Mouse (Mus musculus) layer of hippocampus, postnatal 14 days (tissue): ENCODE measurements around the gene P2ry13. TPM values are rescaled to one million over a fixed set of nuclear protein-coding genes. Genes with fewer than 3 reads are reported as not detected.

Experiments used
- DNase-seq, 2 experiments: peaks; one replicate each; pipeline ENCODE4 v3.0.0; 2021 to 2022; ENCODE audit warnings: low spot score in 2 of 2, mixed read lengths in 1 of 2
- long read RNA-seq, 2 experiments: library from polyadenylated mRNA; stranded (forward); transcript quantifications; one replicate each; pipeline ENCODE4 v2.0.0; 2021
- total RNA-seq, 2 experiments: library from RNA; stranded (reverse); gene quantifications; 2 replicates each; pipeline ENCODE4 v1.2.3; 2021

Gene P2ry13
- total RNA-seq, result 10 to 100 TPM; 11.4 to 11.5 TPM
- long read RNA-seq, experiment 1, partial matches to known transcripts, result 0 of 4 reads
- long read RNA-seq, experiment 1, other reads (novel, unspliced or antisense), result 0 of 4 reads
- long read RNA-seq, experiment 2, transcript P2ry13-201 (2 exons, 2,528 nt), result major isoform, 9 of 10 reads
- long read RNA-seq, experiment 2, partial matches to known transcripts, result 1 of 10 reads
- long read RNA-seq, experiment 2, other reads (novel, unspliced or antisense), result 0 of 10 reads

DNA sequence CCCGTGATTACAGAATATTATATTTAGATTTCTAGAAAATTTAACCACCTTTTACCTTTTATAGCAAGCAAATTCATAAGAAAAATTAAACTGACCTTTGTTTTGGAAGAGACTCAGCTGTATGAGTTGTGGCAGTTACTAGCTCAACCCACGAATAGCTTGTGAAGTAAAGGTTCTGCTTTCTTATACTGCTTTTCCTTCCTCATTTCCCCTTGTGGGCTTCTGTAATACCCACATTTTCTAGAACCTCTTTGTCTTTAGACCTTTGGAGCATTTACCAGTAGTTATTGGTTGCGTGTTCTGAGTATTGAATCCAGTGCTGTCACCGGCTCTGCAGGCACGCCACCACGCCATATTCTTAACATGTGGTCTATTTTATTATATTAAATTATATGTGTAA lies at the start of gene P2ry13:
Gene P2ry13 (minus strand): TSS at position 156 of the 400 bp plus-strand sequence.
- DNase-seq, result no peak

DNA sequence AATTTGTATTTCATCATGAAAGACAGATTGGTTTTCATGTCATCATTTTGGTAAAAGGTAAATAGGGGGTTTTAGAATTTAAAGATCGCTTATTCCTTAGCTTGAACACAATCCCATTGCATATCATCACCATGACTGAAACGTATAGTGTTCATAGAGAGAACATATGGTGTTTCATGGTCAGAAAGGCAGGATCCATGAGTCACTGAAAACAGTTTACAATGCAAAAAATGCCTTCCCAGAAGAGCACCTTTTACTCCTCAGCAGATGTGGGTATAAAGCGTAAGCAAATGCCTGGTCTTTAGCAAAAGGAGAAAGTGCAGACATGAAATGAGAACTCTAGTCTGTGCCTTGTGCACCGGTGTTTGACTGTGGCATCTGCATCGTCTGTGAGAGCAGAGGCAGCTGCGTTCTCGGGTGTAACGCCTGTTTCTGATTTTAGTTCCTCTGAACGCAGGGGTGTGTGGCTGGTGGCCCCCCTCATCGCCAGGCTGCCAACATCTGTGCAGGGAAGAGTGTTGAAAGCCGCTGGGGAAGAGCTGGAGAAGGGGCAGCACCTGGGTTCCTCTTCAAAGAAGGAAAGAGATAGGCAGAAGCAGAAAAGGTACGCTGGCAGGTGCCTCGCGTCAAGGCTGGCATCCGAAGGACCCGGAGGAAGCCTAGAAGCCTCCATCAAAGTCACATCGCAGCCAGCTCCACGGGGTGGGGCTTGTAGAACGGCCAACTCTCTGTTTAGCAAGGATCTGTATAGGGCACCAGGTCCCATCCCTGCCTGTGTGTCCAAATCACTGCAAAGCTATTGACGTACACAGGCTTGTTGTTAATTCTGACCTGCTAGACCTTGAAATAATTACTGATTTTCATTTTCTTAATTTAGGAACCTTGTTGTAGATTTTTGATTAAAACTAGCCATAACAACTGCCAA lies 47.3 kb upstream of the P2ry13 start:
- DNase-seq, result no peak

DNA sequence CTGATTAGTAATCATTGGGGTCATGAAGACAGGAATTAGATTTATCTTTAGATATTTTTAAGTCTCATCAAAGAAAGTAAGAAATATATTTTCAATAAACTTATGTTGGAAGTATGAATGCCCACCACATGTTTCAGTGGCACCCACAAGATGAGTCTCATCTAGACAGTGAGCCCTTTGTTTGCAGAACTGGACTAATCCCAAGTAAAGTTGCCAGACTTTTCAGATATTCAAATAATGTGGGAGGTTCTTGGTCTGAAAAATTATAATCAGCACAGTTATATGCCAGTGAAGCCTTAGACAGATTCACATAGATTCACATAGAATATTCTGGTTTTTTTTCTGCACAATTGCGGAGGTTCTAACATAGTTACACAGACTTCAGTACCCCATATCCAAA lies 39.8 kb upstream of the P2ry13 start:
- DNase-seq, result no peak

DNA sequence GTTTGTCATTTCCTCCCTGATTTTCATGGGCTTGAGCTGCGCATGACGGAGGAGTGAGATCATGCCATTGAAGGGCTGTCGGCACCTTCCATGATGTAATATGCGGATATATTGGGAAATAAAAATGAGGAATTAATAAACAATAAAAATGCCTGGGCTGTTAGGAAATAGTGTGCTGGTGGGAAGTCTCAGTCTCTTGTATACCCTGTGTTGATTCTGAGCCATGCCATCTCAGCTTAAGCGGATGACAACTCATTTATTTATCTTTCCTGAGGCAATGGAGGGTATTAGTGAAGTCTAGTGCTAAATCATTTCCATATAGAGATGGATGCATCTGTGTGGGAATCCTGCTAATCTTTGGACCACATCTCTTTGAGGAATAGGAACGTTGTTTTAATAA lies 37.3 kb upstream of the P2ry13 start:
- DNase-seq, result no peak

DNA sequence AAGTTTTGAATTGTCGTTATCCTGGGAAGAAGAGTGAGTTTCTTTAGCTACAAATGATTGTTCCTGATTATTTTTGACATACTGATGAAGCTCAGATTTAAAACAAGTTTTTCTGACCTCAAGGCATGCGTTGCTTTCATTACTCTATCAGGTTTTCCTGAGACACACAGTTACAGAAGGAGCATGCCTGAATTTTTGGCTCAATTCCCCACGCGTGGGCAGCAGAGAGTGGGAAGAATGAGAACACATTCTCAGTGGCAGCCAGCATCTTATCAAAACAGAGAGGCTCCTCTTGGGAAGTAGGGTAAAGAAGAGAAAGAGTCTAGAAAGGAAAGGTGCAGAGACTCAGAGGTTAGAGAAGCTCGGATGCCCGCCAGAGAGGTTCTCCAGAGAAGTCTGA lies 32.7 kb upstream of the P2ry13 start:
- DNase-seq, result peak in 1 of 2 experiments; percentile 67

DNA sequence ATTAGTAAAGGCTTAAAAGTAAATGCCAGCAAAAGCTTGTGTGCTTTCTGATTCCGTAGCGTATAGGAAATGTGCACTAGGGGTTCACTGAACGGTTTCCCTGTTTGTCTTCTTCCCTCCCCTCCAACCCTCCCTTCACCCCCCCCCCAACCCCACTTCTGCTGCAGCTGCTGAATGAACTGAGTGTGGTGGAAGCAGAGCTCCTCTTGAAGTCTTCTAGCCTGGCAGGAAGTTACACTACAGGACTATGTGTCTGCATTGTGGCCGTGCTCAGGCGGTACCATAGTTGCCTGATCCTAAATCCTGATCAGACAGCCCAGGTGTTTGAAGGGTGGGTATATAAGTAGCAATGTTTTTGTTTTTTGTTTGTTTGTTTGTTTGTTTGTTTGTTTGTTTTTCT lies 24.2 kb upstream of the P2ry13 start:
- no peak for DNase-seq

DNA sequence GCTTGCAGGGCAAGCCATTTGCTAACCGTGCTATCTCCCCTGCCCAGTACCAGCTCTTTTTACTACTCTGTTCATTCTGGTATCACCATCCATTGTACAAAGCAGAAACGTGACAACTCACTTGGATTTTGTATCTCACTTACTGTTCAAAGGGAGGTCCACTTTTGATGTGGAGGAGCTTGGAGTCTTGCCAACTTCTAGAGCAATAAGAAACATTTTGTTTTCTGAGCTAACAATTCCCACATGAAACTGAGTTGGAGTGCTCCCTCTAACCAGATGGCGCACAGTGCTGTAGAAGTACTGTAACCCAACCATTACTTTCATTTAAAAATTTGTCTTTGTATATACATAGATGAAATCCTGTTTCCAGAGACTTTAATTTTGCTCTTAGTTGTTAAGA lies 20.2 kb upstream of the P2ry13 start:
- DNase-seq, result peak in 1 of 2 experiments; percentile 45

DNA sequence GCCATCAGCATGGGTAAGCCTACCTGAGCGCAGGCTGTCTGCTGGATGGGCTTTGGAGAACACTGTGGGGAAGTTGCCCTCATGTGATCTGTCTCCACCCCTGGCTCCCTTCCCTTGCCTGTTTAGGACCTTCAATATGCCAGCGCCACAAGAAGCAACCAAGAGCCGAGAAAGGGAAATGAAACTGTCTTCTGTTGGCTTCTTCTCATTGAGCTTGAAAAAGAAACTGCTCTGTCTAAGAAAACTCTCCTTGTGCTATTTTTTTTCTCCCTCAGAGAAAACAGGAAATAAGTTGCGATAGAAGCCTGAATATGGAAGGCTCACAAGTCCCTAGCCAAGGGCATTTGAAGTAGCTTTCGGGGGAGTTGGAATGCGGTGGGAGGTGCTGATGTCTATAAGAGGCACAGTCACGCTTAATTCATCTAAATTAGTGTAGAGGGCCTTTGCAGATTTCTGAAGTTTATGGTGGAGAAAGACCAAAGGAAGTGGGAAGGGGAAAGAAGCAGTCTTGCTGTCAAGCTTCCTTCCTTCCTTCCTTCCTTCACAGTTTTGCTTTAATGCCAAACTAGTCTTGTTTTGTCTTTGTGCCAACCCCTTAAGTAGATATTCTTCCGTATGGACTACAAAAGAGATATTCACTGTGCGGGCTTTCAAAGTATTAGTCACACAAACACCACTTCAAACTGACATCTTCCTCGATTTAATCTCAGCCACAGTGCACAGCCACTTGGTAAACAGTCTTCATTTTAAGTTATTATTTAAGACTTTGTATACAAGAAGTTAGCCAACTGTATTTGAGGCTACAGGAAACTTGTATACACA lies 18.3 kb upstream of the P2ry13 start:
- peak in 1 of 2 experiments; percentile 40 for DNase-seq

DNA sequence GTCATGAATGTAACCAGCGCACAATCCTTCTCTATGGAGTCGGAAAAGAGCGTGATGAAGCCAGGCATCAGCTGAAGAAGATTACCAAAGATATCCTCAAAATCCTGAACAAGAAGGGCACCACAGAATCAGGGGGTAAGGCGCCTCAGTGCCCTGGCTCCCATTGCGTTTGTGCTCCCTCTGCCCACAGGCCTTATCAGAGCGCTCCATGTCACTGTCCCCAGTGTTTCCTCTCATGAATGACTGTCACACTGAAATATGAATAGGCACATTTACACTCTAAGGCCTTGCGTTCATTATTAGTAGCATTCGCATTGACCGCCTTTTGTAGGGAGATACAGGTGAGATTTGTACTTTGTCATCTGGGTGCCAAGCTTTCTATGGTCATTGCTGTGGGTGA lies 17.0 kb upstream of the P2ry13 start:
- no peak for DNase-seq

DNA sequence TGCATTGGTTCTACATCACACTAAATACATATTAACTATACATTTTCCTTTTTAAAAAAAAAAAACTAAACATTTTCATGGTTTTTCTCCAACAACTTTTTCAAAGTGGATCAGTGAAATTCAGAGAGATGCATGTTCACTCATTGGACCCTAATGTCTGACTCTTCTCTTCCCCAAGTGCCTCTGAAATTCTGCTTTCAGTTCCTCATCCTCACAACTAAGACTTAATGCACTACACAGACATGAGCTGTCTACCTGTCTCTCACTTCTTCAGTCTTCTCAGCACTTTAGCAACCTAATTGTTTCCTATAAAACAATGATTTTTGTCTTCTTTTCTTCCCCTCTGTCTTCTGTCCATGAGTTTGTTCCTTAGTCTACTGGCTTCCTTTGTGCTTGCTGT lies 14.7 kb upstream of the P2ry13 start:
- DNase-seq, result no peak

DNA sequence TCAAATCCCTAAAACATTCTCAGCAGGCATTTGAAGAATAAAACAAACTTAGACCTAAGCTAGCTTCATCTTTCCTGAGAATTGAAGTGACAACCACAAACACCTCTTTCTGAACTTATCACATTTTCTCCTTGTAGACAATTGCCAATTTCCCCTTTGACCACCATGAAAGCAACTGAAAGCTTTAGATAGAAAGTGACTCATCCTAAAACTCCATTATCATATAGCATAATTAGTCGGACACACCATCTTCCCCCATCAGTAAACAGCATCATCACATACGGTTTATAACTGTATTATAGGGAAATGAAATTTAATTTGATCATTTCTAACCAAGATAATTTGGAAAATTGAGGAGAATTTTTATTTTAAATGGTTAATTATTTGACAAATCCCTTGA lies 11.6 kb upstream of the P2ry13 start:
- no peak for DNase-seq

DNA sequence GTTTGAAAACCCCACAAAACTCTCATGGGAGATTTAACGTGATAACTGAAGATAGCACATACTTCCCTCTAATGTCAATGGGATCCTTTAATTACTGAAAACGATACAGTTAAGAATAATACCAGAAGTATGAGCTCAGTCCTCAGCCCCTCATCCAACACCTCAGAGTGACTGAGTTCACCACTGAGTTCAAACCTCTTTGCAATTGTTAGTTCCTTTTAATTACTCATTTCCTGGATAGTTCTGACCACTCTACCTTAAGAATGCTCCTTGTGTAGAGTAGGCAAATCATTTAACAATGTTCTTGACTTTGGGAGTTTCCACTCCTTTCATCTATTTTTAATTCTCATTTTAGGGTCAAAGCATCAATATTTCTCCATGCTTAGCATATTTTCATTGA lies 8.6 kb upstream of the P2ry13 start:
- no peak for DNase-seq

DNA sequence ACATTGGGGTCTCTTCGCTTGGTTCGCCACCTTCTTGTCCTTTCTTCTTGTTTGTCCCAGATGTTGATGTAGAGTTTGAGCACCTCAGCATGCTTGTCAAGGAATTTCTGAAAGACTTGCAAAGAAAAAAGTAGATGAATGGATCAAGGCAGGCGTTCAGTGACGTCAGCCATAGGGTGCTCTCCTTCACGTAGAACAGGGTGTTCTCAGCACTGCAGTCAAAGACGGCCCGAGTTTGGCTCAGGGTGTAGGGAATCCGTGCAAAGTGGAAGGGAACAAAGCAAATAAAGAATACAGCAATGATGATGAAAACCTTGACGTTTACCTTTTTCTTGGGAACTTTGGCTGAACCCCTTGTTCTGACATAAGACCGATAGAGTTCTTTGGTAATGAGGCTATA lies 6.5 kb upstream of the P2ry13 start:
- no peak for DNase-seq

DNA sequence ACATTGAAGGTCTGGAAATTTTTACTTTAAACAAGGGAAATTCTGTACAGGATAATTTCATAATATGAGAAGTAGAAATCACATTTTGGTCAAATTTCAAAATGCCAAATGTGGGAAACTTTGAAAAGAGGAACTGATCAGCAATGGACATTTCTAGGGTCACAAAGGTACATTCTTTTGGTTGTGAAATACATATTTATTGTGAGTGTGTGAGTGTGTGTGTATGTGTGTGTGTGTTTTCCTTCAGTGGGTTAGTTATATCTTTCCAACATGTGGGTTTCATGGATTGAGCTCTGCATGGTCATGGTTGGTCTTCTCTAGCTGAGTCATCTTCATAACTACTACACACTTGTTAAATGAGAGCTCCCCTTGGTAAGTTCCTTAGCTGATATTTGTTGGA lies 1.7 kb upstream of the P2ry13 start:
- no peak for DNase-seq

DNA sequence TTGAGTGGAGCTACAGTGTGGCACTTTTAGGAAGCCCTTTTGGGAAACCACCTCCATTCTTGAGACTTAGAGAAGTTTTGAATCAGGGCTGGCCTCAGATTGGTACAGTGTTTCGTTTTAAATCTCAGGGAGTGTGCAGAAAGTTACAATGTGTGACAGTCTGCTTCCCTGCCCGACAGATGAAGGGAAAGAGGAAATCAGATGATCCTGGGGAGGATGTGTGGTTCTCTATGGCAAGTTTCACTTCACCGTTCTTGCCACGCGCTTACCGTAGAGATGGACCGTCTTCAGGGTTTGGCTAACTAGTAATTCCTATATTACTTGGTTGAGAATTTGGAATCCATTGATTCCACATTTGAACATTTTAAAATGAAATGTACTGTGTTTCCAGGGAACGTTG lies 1.1 kb upstream of the P2ry13 start:
- DNase-seq, result no peak

DNA sequence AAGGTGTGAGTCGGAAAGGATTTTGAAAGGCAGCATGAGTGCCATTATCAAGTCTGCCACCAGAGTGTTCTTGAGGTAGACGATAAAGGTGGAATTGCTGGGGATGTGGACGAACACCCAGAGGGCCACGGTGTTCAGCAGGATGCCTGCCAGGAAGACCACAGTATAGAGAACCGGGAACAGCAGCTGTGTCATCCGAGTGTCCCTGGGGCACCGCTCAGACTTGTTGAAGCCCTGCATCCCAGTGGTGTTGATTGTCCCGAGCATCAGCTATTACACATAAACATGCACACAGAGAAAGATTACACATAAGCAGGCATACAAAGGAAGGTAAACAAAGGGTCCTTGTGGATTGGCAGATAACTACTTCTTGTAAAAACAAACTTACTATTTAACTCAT lies 593 bp downstream of the P2ry13 start:
- no peak for DNase-seq

DNA sequence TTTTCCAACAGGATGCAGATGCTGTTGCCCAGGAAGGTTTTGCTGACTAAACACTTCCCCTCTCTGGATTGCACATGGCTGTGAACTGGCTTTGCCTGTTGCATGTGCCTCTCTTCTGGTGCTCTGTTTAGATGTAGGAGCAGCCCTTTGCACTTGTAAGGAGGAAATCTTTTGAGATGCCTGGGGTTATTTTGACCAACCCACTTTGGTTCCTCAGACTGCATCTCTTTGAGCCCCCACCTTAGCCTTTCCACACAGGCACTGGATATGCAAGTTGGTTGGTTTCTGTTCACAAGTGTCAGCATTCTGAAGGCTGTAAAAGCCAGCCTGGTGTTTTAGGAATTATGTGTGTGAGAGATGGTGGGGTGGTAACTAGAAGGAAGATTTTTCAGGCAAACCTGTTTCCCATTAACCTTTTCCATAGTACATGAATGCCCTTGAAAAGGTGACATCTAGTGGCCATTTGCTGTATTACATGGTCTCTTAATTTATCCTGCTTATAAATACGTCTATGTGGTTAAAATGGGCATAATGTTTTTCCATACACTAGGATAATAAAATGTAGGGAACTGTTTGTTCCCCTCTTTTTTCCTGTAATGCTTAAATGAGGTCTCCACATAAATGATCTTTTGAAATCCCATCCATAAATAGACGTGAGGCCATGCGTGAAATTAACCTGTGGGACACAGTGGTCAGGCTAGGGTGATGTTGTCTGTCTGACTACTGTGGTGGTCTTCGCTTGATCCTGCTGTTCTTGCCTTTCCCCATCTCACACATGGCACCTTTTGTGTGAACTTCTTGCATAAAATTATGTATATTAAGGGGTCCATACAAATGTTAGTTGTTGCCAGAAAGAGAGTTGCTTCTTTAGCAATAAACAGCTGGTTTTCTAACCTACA lies 1.8 kb downstream of the P2ry13 start:
- DNase-seq, result peak; percentile 27 to 79

DNA sequence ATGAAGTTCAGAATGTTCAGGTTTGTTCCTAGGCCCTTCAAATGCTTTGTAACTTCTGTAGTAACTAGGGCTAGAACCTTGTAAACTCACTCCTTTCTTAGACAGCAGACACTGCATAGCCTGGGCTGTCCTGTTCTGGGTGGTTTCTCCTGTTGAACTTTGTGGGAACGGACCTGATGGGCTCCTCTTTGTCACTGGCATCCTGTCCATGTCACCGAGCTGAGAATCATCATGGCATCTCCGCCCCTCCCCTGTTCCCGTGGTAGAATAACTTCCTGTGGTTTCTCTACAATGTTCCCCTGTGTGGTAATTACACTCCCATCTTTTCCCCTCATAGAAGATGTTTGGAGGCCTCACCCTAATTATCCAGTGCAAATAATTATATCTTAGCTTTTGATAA lies 4.7 kb downstream of the P2ry13 start:
- no peak for DNase-seq

DNA sequence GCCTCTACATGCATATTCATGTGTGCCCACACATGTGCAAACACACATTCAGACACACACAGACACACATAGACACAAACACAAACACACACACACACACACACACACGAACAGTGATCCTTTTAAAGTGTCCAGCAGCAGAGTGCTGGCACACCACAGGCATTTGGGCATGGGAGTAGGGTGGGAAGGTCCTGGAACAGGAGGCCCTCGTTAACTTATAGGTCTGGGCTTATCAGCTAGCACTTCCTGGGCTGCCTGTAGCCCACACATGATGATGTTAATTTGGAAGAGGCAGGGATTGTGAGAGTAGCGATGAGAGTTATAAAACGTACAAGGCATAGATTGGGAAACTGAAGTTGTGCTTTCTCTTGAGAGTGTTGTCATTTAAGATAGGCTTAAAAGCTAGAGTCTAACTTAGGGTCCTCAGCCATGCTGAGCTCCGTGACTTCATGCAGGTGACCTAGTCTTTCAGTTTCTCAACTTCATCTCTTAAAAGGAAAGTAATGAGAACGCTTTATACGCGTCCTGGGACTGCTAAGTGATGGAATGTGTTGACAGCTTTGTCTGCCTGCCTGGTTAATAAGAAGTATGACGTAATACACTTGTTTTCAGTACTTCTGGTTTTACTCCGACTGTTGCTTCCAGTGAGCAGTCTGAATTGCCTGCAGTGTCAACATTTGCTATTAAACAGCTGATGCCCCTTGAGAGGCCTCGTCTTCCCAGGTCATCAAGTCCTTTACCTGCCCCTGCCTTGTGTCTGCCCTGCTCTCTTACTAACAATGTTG lies 5.8 kb downstream of the P2ry13 start:
- DNase-seq, result no peak
